In genomic region chr15:77348146-77348545, GRCm38 (mm10) we compare ENCODE assay signal across 34 mouse cellular contexts. TPM values are rescaled to one million over a fixed set of nuclear protein-coding genes. Genes with fewer than 3 reads are reported as not detected.
A peak's percentile ranks its signal among the peaks of the same experiment; 100 is the strongest.
DNase-seq lines count a peak whose midpoint lies in the region; ATAC-seq and TF ChIP-seq lines count a peak whose summit lies in the region.
"Had no signal": no experiment of that assay in that cellular context is flagged by ENCODE, and none has a peak within 500 bp of the region (broad histone marks: within the 10 kb centered on the region; RNA-seq: fewer than 3 reads in every experiment).

No protein-coding gene starts in this region.

- H3K4me3 ChIP-seq in heart, embryonic 12.5 days, result no peak overlapping the region
- no peak overlapping the region for H3K4me3 ChIP-seq in kidney, embryonic 15.5 days (replicated peaks)
- H3K4me3 ChIP-seq in E14TG2a.4 (replicated peaks; ENCODE audit: low read length) (peak overlapping the region; percentile 32), ES-Bruce4 (ENCODE audit: low read depth, low read length) (no peak overlapping the region)
- H3K4me3 ChIP-seq: embryonic facial prominence, embryonic 12.5 days; forebrain, embryonic 10.5 days; forebrain, embryonic 15.5 days; gastrocnemius, adult 2 months; hindbrain, embryonic 13.5 days; layer of hippocampus, adult 2 months; left cerebral cortex, adult 2 months; limb, embryonic 13.5 days; stomach, embryonic 15.5 days had no signal

- TF ChIP-seq POLR2A in ES-Bruce4 (IDR thresholded peaks at IDR 0.05; ENCODE audit: insufficient read depth, low read length), result no peak

- ATAC-seq in heart, embryonic 12.5 days (ENCODE audit: insufficient number of reproducible peaks, low FRiP score), result no peak
- no peak for ATAC-seq in kidney, embryonic 15.5 days (replicated peaks; ENCODE audit: low FRiP score)
- ATAC-seq: forebrain, embryonic 15.5 days; intestine, embryonic 16.5 days; midbrain, embryonic 16.5 days; Patski had no signal

- DNase-seq in heart, postnatal 10 days, result no peak
- no peak for DNase-seq in kidney, postnatal 14 days
- no peak for DNase-seq in embryo, embryonic 9.5 days (ENCODE audit: extremely low spot score)
- no peak for DNase-seq in gastrocnemius, adult 18-20 months (ENCODE audit: low spot score)
- DNase-seq: adrenal gland, postnatal 25 days; B cell, adult 2 months; cerebellum, adult 2 months; cerebellum, postnatal 14 days; gastrocnemius, adult 2 months; gastrocnemius, postnatal 36 days; kidney, adult 8-10 months; kidney, postnatal 25 days; right cerebral cortex, postnatal 25 days had no signal

- 67% methylated on average over 7 of the region's 7 CpGs for WGBS in heart, embryonic 12.5 days
- 72% methylated on average over 7 of the region's 7 CpGs for WGBS in kidney, embryonic 15.5 days

- H3K27me3 ChIP-seq in heart, embryonic 12.5 days (replicated peaks), result no peaks in the 10 kb centered on the region
- no peaks in the 10 kb centered on the region for H3K27me3 ChIP-seq in kidney, embryonic 15.5 days
- H3K27me3 ChIP-seq in E14TG2a.4 (ENCODE audit: insufficient read depth, low read length), result no peaks in the 10 kb centered on the region
- H3K27me3 ChIP-seq in ES-Bruce4 (ENCODE audit: control insufficient read depth, insufficient read depth, low read length, poor library complexity, severe bottlenecking), result no peaks in the 10 kb centered on the region
- H3K27me3 ChIP-seq: embryonic facial prominence, embryonic 12.5 days; forebrain, embryonic 15.5 days; hindbrain, embryonic 13.5 days; limb, embryonic 13.5 days; stomach, embryonic 15.5 days had no signal

- H3K36me3 ChIP-seq in heart, embryonic 12.5 days, result no peaks in the 10 kb centered on the region
- no peaks in the 10 kb centered on the region for H3K36me3 ChIP-seq in kidney, embryonic 15.5 days
- no peaks in the 10 kb centered on the region for H3K36me3 ChIP-seq in E14TG2a.4 (ENCODE audit: insufficient read depth, low read length)
- no peaks in the 10 kb centered on the region for H3K36me3 ChIP-seq in ES-Bruce4 (ENCODE audit: control insufficient read depth, insufficient read depth, low read length, poor library complexity, severe bottlenecking)
- H3K36me3 ChIP-seq: embryonic facial prominence, embryonic 12.5 days; forebrain, embryonic 10.5 days; forebrain, embryonic 15.5 days; hindbrain, embryonic 13.5 days; limb, embryonic 13.5 days; stomach, embryonic 15.5 days had no signal

- H3K9ac ChIP-seq in heart, embryonic 12.5 days, result no peak overlapping the region
- H3K9ac ChIP-seq in kidney, embryonic 15.5 days, result no peak overlapping the region
- H3K9ac ChIP-seq in ES-Bruce4 (ENCODE audit: low read depth, poor library complexity, severe bottlenecking), result no peak overlapping the region
- H3K9ac ChIP-seq: embryonic facial prominence, embryonic 12.5 days; forebrain, embryonic 15.5 days; hindbrain, embryonic 13.5 days; limb, embryonic 13.5 days; stomach, embryonic 15.5 days had no signal

- TF ChIP-seq CTCF in E14TG2a.4 (conservative IDR thresholded peaks at IDR 0.05; ENCODE audit: low read length), result no peak
- no peak for TF ChIP-seq CTCF in ES-Bruce4 (IDR thresholded peaks at IDR 0.05; ENCODE audit: low read depth, low read length)

- no peaks in the 10 kb centered on the region for H3K9me3 ChIP-seq in heart, embryonic 12.5 days (replicated peaks)
- no peaks in the 10 kb centered on the region for H3K9me3 ChIP-seq in kidney, embryonic 15.5 days (replicated peaks)
- no peaks in the 10 kb centered on the region for H3K9me3 ChIP-seq in E14TG2a.4 (ENCODE audit: low read length)
- H3K9me3 ChIP-seq in ES-Bruce4 (replicated peaks; ENCODE audit: control insufficient read depth, insufficient read depth, low read length, poor library complexity, severe bottlenecking), result no peaks in the 10 kb centered on the region
- H3K9me3 ChIP-seq: embryonic facial prominence, embryonic 12.5 days; forebrain, embryonic 10.5 days; forebrain, embryonic 15.5 days; hindbrain, embryonic 13.5 days; limb, embryonic 13.5 days; stomach, embryonic 15.5 days had no signal

- H3K4me1 ChIP-seq in heart, embryonic 12.5 days (replicated peaks), result peaks cover 28% of the 10 kb centered on the region
- H3K4me1 ChIP-seq in kidney, embryonic 15.5 days, result peaks cover 25% of the 10 kb centered on the region
- H3K4me1 ChIP-seq in E14TG2a.4 (replicated peaks; ENCODE audit: low read depth, low read length) (peaks cover 81% of the 10 kb centered on the region), ES-Bruce4 (ENCODE audit: control insufficient read depth, insufficient read depth, low read length) (peaks cover 1% of the 10 kb centered on the region)

- intact Hi-C loops in heart, postnatal 10 days (cut with DNase I), result no loop called here

- H3K27ac ChIP-seq in heart, embryonic 12.5 days (ENCODE audit: poor library complexity, severe bottlenecking), result 0 out of 2 replicates have a peak overlapping the region, but pooled peaks have one; percentile 5
- peak overlapping the region; percentile 43; the same call in 1 of the 2 replicates for H3K27ac ChIP-seq in kidney, embryonic 15.5 days
- H3K27ac ChIP-seq in ES-Bruce4 (ENCODE audit: insufficient read depth, low read length), result peak overlapping the region; percentile 57
- H3K27ac ChIP-seq: embryonic facial prominence, embryonic 12.5 days; forebrain, embryonic 10.5 days; forebrain, embryonic 15.5 days; gastrocnemius, adult 2 months; hindbrain, embryonic 13.5 days; layer of hippocampus, adult 2 months; left cerebral cortex, adult 2 months; limb, embryonic 13.5 days; stomach, embryonic 15.5 days had no signal

- no peak for TF ChIP-seq EP300 in ES-Bruce4 (IDR thresholded peaks at IDR 0.05; ENCODE audit: insufficient read depth, low read depth, low read length)

- no peak overlapping the region for H3K4me2 ChIP-seq in heart, embryonic 12.5 days
- H3K4me2 ChIP-seq in kidney, embryonic 15.5 days, result no peak overlapping the region
- H3K4me2 ChIP-seq: embryonic facial prominence, embryonic 12.5 days; forebrain, embryonic 15.5 days; hindbrain, embryonic 13.5 days; limb, embryonic 13.5 days; liver, embryonic 11.5 days; midbrain, embryonic 11.5 days; stomach, embryonic 15.5 days had no signal

RNA-seq across cellular contexts. Expression of gene Rbfox2, which starts 41.3 kb away (rescaled TPM):
- 87.6 and 97.4 TPM in 2 replicates for polyA plus RNA-seq in heart, embryonic 12.5 days (2016; fragmentation: Nextera tagmentation; extraction: Ambion mirVana)
- total RNA-seq in heart, postnatal 10 days (2021), result 100 to 1,000 TPM; 134 to 153 TPM
- polyA plus RNA-seq in kidney, embryonic 15.5 days (2015; fragmentation: Nextera tagmentation; extraction: Ambion mirVana), result 41.6 and 47.7 TPM in 2 replicates
- 78.1 and 78.3 TPM in 2 replicates for polyA plus RNA-seq in ES-Bruce4 (2011; ENCODE audit: insufficient read depth, insufficient read length, low read depth, missing spikeins)
- total RNA-seq in gastrocnemius, adult 18-20 months (2021), result 10 to 100 TPM; 55.1 to 60.4 TPM

RNA-seq across cellular contexts. Expression of gene Apol7a, which starts 50.8 kb away (rescaled TPM):
- 0.19 TPM in 1 of 2 replicates, not detected in the other for polyA plus RNA-seq in heart, embryonic 12.5 days (2016; fragmentation: Nextera tagmentation; extraction: Ambion mirVana)
- under 1 TPM; 0.17 to 0.34 TPM for total RNA-seq in heart, postnatal 10 days (2021)
- 0.06 TPM in 1 of 2 replicates, not detected in the other for polyA plus RNA-seq in kidney, embryonic 15.5 days (2015; fragmentation: Nextera tagmentation; extraction: Ambion mirVana)
- polyA plus RNA-seq in ES-Bruce4 (2011; ENCODE audit: insufficient read depth, insufficient read length, low read depth, missing spikeins), result not detected in 2 replicates
- 1 to 10 TPM in 1 of 2 experiments, under 1 TPM in 1; 0.76 to 1.1 TPM for total RNA-seq in gastrocnemius, adult 18-20 months (2021)
- total RNA-seq: adrenal gland, postnatal 25 days; layer of hippocampus, adult 2 months; layer of hippocampus, postnatal 14 days; megakaryocyte, adult 5-6 weeks; MEL had no signal
- polyA plus RNA-seq: embryonic facial prominence, embryonic 12.5 days; forebrain, embryonic 10.5 days; forebrain, embryonic 15.5 days; hindbrain, embryonic 13.5 days; limb, embryonic 13.5 days; liver, embryonic 11.5 days; midbrain, embryonic 11.5 days; midbrain, embryonic 16.5 days; neural tube, embryonic 11.5 days; Patski had no signal

Comparison
In these comparisons a context has a peak if more than half of its experiments do, and no peak if none do; other contexts are left out.
1. H3K27ac ChIP-seq: peak in every context shown above with its lines; median percentile 57 in ES-Bruce4; 43 in kidney, embryonic 15.5 days; 5 in heart, embryonic 12.5 days.